Mouse (Mus musculus): ENCODE results near the gene Lrrk1.

Lrrk1 gene

GRCm38 (mm10) chr7:66257232-66257631 is 130.9 kb downstream of the Lrrk1 start:
- DNase-seq (ENCODE audit: extremely low read depth, low read depth): no peak

GRCm38 (mm10) chr7:66256441-66256840 is 131.7 kb downstream of the Lrrk1 start:
- DNase-seq (ENCODE audit: extremely low read depth, low read depth): no peak

- DNase-seq (ENCODE audit: extremely low read depth, low read depth): no peak
Observed at GRCm38 (mm10) chr7:66254993-66255392, 133.2 kb downstream of the Lrrk1 start.

- DNase-seq (ENCODE audit: extremely low read depth, low read depth): no peak
Observed at GRCm38 (mm10) chr7:66253975-66254651, 134.0 kb downstream of the Lrrk1 start.

- DNase-seq (ENCODE audit: extremely low read depth, low read depth): peak; percentile 36
Observed at GRCm38 (mm10) chr7:66250030-66250429, 138.1 kb downstream of the Lrrk1 start.

GRCm38 (mm10) chr7:66249426-66249825 is 138.7 kb downstream of the Lrrk1 start:
- no peak for DNase-seq (ENCODE audit: extremely low read depth, low read depth)

- no peak for DNase-seq (ENCODE audit: extremely low read depth, low read depth)
Observed at GRCm38 (mm10) chr7:66249020-66249419, 139.1 kb downstream of the Lrrk1 start.

- no peak for DNase-seq (ENCODE audit: extremely low read depth, low read depth)
Observed at GRCm38 (mm10) chr7:66248270-66248669, 139.9 kb downstream of the Lrrk1 start.

- no peak for DNase-seq (ENCODE audit: extremely low read depth, low read depth)
Observed at GRCm38 (mm10) chr7:66247274-66248021, 140.7 kb downstream of the Lrrk1 start.

- DNase-seq (ENCODE audit: extremely low read depth, low read depth): no peak
Observed at GRCm38 (mm10) chr7:66246716-66247235, 141.4 kb downstream of the Lrrk1 start.

- DNase-seq (ENCODE audit: extremely low read depth, low read depth): no peak
Observed at GRCm38 (mm10) chr7:66245646-66246045, 142.5 kb downstream of the Lrrk1 start.

- DNase-seq (ENCODE audit: extremely low read depth, low read depth): no peak
Observed at GRCm38 (mm10) chr7:66243766-66244325, 144.3 kb downstream of the Lrrk1 start.

GRCm38 (mm10) chr7:66241855-66242412 is 146.2 kb downstream of the Lrrk1 start:
- DNase-seq (ENCODE audit: extremely low read depth, low read depth): no peak

- DNase-seq (ENCODE audit: extremely low read depth, low read depth): no peak
Observed at GRCm38 (mm10) chr7:66238157-66238556, 150.0 kb downstream of the Lrrk1 start.

- no peak for DNase-seq (ENCODE audit: extremely low read depth, low read depth)
Observed at GRCm38 (mm10) chr7:66233947-66234516, 154.1 kb downstream of the Lrrk1 start.

GRCm38 (mm10) chr7:66233141-66233946 is 154.8 kb downstream of the Lrrk1 start:
- DNase-seq (ENCODE audit: extremely low read depth, low read depth): peak; percentile 28

GRCm38 (mm10) chr7:66231861-66232260 is 156.3 kb downstream of the Lrrk1 start:
- no peak for DNase-seq (ENCODE audit: extremely low read depth, low read depth)

- no peak for DNase-seq (ENCODE audit: extremely low read depth, low read depth)
Observed at GRCm38 (mm10) chr7:66230638-66231550, 157.3 kb downstream of the Lrrk1 start.

- DNase-seq (ENCODE audit: extremely low read depth, low read depth): no peak
Observed at GRCm38 (mm10) chr7:66230246-66230637, 157.9 kb downstream of the Lrrk1 start.

GRCm38 (mm10) chr7:66229433-66229832 is 158.7 kb downstream of the Lrrk1 start:
- no peak for DNase-seq (ENCODE audit: extremely low read depth, low read depth)

Measured in MEL-GATA-1-ER (cell line).